Mouse (Mus musculus) lung, embryonic 16.5 days (tissue): ENCODE results near the gene Fam227a. TPM values are rescaled to one million over a fixed set of nuclear protein-coding genes. Genes with fewer than 3 reads are reported as not detected.

Experiments used
- ATAC-seq: fragments of 200-750 bp; cut with Nextera tagmentation; 2 replicates; pipeline ENCODE4 v1.8.0; 2017; ENCODE audit warnings: low read depth, mild to moderate bottlenecking, moderate library complexity
- H3K27ac ChIP-seq: fragments of 300-500 bp; sonication (generic); 2 replicates; pipeline ENCODE4 v1.5.1; 2014; ENCODE audit warnings: mild to moderate bottlenecking, control low read depth, low read length
- H3K27me3 ChIP-seq: fragments of 300-500 bp; sonication (generic); 2 replicates; pipeline ENCODE4 v1.6.1; 2014; ENCODE audit warnings: low read depth, low read length, mixed read lengths; ENCODE audit not compliant: control insufficient read depth, insufficient read depth
- H3K36me3 ChIP-seq: fragments of 300-500 bp; sonication (generic); 2 replicates; pipeline ENCODE4 v1.6.1; 2014; ENCODE audit warnings: low read length; ENCODE audit not compliant: control insufficient read depth, insufficient read depth
- H3K4me1 ChIP-seq: fragments of 300-500 bp; sonication (generic); replicated peaks from 2 replicates; pipeline ENCODE4 v1.6.1; 2014; ENCODE audit warnings: low read length, mixed read lengths; ENCODE audit not compliant: control insufficient read depth, insufficient read depth
- H3K4me2 ChIP-seq: fragments of 300-500 bp; sonication (generic); 2 replicates; pipeline ENCODE4 v1.6.1; 2014; ENCODE audit warnings: low read depth, low read length, control low read depth
- H3K4me3 ChIP-seq: fragments of 300-500 bp; sonication (generic); 2 replicates; pipeline ENCODE4 v1.5.1; 2014; ENCODE audit warnings: mild to moderate bottlenecking, low read length, control low read depth
- H3K9ac ChIP-seq: fragments of 300-500 bp; sonication (generic); 2 replicates; pipeline ENCODE4 v1.6.1; 2014; ENCODE audit warnings: low read length, control low read depth
- H3K9me3 ChIP-seq: fragments of 300-500 bp; sonication (generic); 2 replicates; pipeline ENCODE4 v1.6.1; 2016; ENCODE audit warnings: low read length; ENCODE audit not compliant: control insufficient read depth
- WGBS: fragments of 180-500 bp; shearing (Covaris S2); extraction: QIAGEN DNeasy Blood & Tissue Kit; methylation state at CpG from one replicate; pipeline ENCODE4 v1.1.7; 2014; 5-methylcytosine and 5-hydroxymethylcytosine counted together
- microRNA-seq: library from miRNA; unstranded; fragments of <30 nt; microRNA quantifications from one replicate; pipeline ENCODE4, GENCODE M21; 2016
- polyA plus RNA-seq: library from polyadenylated mRNA; unstranded; fragments of >200 nt; fragmentation: Nextera tagmentation; extraction: Ambion mirVana; gene quantifications from 2 replicates; pipeline ENCODE4 v1.2.1, GENCODE M21; 2015

Gene Fam227a
- polyA plus RNA-seq, 1 experiment from 2014 or later = 1.4 TPM

- Histone ChIP-seq H3K27me3 (no peaks in the 10 kb centered on the region), H3K4me2 (no peak overlapping the region), H3K27ac (no peak overlapping the region), H3K9ac (no peak overlapping the region), H3K4me3 (no peak overlapping the region), H3K36me3 (no peaks in the 10 kb centered on the region), H3K9me3 (no peaks in the 10 kb centered on the region), H3K4me1 (no peaks in the 10 kb centered on the region)
- ATAC-seq = no peak
- 35% methylated on average over 1 of the region's 1 CpGs for WGBS
Observed at GRCm38 (mm10) chr15:79575543-79576222, 83.1 kb downstream of the Fam227a start.

DNA sequence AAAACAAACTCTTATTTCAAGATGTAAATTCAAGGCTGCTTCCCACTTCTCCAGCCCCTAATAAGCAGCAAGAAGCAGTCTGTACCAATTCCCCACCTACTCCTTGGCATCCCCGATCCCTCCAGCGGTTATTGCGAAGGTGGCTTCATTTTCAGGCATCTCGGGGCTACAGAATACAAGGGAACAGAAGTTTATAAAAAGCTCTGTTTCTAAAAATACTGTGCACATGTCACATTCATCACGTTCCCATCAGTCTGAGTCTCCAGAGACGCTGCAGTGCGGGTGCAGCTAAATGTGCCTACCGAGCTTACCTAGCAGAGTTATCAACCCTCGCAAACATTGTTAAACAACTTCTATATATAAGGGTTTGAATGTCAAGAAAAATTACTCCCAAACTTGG is 96.3 kb downstream of the Fam227a start:
- 75% methylated on average over 9 of the region's 9 CpGs for WGBS
- Histone ChIP-seq H3K9ac (no peak overlapping the region), H3K4me3 (no peak overlapping the region), H3K4me2 (no peak overlapping the region), H3K27ac (no peak overlapping the region), H3K4me1 (no peaks in the 10 kb centered on the region), H3K27me3 (no peaks in the 10 kb centered on the region), H3K9me3 (no peaks in the 10 kb centered on the region), H3K36me3 (no peaks in the 10 kb centered on the region)
- no peak for ATAC-seq

GRCm38 (mm10) chr15:79559649-79560048 is 99.1 kb downstream of the Fam227a start:
- Histone ChIP-seq H3K4me3 (no peak overlapping the region), H3K4me2 (no peak overlapping the region), H3K27ac (no peak overlapping the region), H3K4me1 (no peaks in the 10 kb centered on the region), H3K9me3 (no peaks in the 10 kb centered on the region), H3K9ac (no peak overlapping the region), H3K27me3 (no peaks in the 10 kb centered on the region), H3K36me3 (no peaks in the 10 kb centered on the region)
- no peak for ATAC-seq
- 27% methylated on average over 3 of the region's 3 CpGs for WGBS

Small RNA genes within 50 kb of the gene (microRNA-seq; reads per million reads assigned to microRNA genes)
- gene Gm27903 = not detected

Other genes starting within 250 kb of the Fam227a start
- gene Csnk1e, start 203.4 kb downstream of the Fam227a start, polyA plus RNA-seq = 54.7 and 58.0 TPM in 2 replicates
- not detected in 2 replicates for gene Kcnj4, start 153.7 kb downstream of the Fam227a start, polyA plus RNA-seq
- gene Kdelr3, start 142.5 kb downstream of the Fam227a start, polyA plus RNA-seq = 75.3 and 78.6 TPM in 2 replicates
- gene Ddx17, start 112.2 kb downstream of the Fam227a start, polyA plus RNA-seq = 45.0 and 45.3 TPM in 2 replicates
- gene Dmc1, start 53.8 kb downstream of the Fam227a start, polyA plus RNA-seq = 3.2 and 3.3 TPM in 2 replicates
- gene Cby1, start 243 bp upstream of the Fam227a start, polyA plus RNA-seq = 72.4 and 73.0 TPM in 2 replicates
- 225 and 239 TPM in 2 replicates for gene Tomm22, start 11.9 kb upstream of the Fam227a start, polyA plus RNA-seq
- 15.8 and 16.1 TPM in 2 replicates for gene Josd1, start 29.0 kb upstream of the Fam227a start, polyA plus RNA-seq
- 30.1 and 30.4 TPM in 2 replicates for gene Gtpbp1, start 31.9 kb upstream of the Fam227a start, polyA plus RNA-seq
- 7.8 and 8.0 TPM in 2 replicates for gene Sun2, start 83.6 kb upstream of the Fam227a start, polyA plus RNA-seq
- 66.9 and 72.1 TPM in 2 replicates for gene Dnal4, start 118.9 kb upstream of the Fam227a start, polyA plus RNA-seq
- gene Nptxr, start 145.8 kb upstream of the Fam227a start, polyA plus RNA-seq = 2.2 and 2.4 TPM in 2 replicates
- gene Npcd, start 175.3 kb upstream of the Fam227a start, polyA plus RNA-seq = 0.39 and 0.60 TPM in 2 replicates
- gene Cbx6, start 175.7 kb upstream of the Fam227a start, polyA plus RNA-seq = 73.5 and 80.7 TPM in 2 replicates
- 43.2 and 52.8 TPM in 2 replicates for gene Apobec3, start 232.7 kb upstream of the Fam227a start, polyA plus RNA-seq